Mouse (Mus musculus) lung, adult 2 months (tissue): Measurements from ENCODE around the gene Cpeb4.

ENCODE experiments used
- CTCF ChIP-seq: fragments of 200-500 bp; IDR thresholded peaks from 2 replicates; pipeline ENCODE4 v1.5.1; 2011; ENCODE audit warnings: mild to moderate bottlenecking, low read length, control low read depth; ENCODE audit not compliant: insufficient read depth
- POLR2A ChIP-seq: fragments of 200-500 bp; IDR thresholded peaks from 2 replicates; pipeline ENCODE4 v1.6.1; 2011; ENCODE audit warnings: low read depth, mild to moderate bottlenecking, control low read depth, low read length, borderline replicate concordance; ENCODE audit errors: extremely low read depth

DNA sequence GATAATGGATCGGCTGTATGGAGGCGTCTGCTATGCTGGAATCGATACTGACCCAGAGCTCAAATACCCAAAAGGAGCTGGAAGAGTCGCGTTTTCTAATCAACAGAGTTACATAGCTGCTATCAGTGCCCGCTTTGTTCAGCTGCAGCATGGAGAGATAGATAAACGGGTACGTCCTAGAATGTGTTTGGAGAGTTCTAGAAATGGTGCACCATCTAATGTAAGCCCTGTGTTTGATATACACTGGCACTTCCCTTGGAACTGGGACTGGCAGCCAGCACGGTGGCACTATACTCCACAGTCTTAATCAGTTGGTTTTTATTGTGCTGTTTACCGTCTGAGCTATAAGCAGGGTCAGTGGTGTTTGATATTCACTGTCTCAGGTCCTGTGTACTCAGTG is 58.0 kb downstream of the Cpeb4 start:
- TF ChIP-seq CTCF (no peak), POLR2A (no peak)
